Mouse (Mus musculus) ovary, postnatal 10 days (tissue): ENCODE measurements around the gene Spag7.

ENCODE experiments used
- DNase-seq: peaks from one replicate; pipeline ENCODE4 v3.0.0; 2022; ENCODE audit warnings: low spot score

Gene Spag7

DNA sequence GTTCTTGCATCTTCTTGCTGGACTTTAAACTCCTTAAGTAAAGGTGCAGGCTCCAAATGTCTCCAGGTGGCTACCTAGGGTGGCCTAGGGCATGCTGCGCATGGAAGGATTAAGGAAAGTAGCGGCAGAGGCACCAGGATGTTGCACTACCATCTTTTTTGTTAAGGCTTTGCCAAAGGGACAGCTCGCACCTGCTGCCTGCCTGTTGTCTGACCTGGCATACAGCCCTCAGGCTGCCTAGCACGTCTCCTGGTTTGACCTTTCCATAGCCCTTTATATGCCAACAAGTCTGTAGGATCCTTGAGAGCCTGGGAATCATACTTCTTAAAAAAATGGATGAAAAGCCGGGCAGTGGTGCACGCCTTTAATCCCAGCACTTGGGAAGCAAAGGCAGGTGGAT is 26.2 kb downstream of the Spag7 start:
- no peak for DNase-seq

DNA sequence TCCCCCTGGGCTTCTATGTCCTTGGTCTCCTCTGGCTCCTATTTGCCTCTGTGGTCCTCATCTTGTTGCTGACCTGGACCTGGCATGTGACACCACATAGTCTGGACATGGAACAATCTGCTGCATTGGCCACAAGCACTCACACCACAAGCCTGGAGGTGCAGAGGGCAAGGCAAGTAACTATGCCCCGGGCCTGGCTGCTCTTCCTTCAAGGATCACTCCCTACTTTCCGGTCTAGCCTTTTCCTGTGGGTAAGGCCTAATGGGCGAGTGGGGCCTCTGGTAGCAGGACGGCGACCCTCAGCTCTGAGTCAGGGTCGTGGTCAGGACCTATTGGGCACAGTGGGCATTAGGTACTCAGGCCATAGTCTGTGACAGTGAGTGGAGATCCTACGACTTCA is 28.0 kb downstream of the Spag7 start:
- DNase-seq = no peak

- no peak for DNase-seq
Measured at GRCm38 (mm10) chr11:70639976-70640375, 29.2 kb downstream of the Spag7 start.

GRCm38 (mm10) chr11:70638714-70639278 is 30.4 kb downstream of the Spag7 start, which contains the start of gene Gp1ba:
Gp1ba (plus strand) TSS chr11:70639122.
- DNase-seq = no peak

DNA sequence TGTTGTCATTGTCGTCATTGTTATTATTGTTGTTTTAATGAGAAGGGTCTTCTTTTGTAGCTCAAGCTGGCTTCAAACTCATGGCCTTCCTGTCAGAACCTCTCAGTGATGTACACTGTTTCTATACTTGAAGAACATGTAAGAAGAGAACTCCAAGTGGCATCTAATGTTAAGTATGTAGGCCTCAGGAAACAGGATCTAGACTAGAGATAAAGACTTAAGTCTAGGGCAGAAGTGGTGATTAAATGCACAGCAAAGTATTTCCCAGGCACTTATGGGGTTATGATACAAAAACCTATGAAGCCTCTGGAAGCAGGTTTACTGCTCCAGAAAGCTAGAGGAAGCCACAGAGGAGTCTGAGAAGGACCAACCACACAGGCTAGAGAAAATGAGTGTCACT is 30.9 kb downstream of the Spag7 start:
- no peak for DNase-seq

DNA sequence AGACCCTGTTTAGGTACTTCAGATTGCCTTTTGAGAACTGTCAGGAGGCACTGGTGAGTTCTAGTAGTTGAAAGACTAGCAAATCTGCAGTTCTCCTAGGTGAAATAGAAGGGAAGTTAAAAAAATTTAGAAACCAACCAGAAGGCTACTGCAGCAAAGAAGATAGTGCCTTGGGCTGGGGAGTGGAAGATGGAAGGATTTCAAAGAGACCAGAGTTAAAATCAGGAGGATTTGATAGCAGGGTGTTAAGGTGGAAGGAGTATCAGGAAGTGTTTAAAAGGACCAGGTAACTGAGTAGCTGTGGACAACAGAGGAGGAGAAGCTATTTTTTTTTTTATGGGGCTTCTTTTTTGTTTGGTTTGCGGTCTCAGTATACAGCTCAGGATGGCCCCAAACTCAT is 31.5 kb downstream of the Spag7 start:
- no peak for DNase-seq

DNA sequence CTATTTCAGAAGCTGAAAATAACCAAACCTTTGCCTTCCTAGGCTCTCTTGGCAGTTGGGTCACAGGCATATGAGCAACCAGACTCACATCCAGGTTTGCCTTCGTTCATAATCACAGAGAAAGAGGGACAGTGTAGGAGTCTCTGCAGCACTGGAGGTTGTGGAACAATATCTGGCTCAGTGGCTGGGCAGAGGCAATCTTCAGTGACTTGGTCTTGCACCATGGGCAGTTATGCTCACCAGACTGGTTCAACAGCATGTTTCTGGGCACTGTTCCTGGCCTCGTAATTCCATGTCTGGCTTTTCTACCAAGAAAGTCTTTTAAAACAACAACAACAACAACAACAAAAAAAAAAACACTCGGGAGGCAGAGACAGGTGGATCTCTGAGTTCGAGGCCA is 33.6 kb downstream of the Spag7 start:
- DNase-seq = no peak

GRCm38 (mm10) chr11:70630129-70630528 is 39.1 kb downstream of the Spag7 start:
- no peak for DNase-seq

DNA sequence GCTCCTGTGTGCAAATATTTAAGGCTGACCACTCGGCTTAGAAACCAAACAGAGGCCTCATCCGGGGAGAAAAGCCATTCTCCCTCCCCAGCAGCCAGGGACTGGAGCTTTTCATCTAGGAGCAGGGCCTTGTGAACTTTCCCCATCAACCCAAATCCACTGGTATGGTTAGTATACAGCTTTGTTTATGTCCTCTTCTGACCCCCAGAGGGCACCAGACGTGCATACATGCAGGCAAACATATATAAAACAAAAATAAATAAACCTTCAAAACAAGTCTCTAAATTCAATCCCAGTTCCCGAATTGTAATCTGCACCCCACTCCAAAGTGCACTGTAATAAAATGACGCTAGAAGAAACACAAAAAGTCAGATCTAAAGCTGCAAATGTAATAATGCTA is 39.7 kb downstream of the Spag7 start:
- DNase-seq = no peak

- no peak for DNase-seq
Measured at GRCm38 (mm10) chr11:70628431-70628830, 40.8 kb downstream of the Spag7 start.

DNA sequence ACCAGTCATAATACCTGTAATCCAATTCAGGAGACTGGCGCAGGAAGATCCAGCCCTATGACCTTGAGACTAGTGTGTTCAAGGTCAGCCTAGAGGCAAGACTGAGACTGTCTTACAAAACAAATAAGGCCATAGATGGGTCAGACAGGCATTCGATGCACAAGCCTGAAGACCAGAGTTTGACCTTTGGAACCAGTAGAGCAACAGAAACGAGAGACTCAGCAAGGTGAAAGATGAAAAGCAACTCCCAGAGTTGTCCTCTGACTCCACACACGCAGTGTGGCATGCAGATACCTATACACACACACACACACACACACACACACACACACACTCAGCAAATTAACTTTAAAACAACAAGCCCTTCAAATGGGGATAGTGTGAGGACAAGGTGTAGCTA is 42.3 kb downstream of the Spag7 start:
- no peak for DNase-seq

DNA sequence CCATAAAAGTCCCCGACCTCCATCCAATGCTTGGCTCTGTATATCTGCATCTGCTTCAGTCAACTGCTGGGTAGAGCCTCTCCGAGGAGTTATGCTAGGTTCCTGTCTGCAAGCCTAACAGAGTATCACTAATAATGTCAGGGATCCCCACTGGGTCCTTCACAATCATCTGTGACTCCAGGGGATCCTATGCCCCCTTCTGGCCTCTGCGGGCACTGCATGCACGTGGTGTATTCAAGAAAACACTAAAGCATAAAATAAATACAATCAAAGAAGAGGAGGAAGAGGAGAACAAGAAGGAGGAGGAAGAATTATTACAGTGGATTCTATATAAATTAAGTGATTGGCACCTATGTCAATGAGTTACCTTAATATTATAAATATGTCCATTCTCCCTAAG is 43.7 kb downstream of the Spag7 start:
- no peak for DNase-seq

DNA sequence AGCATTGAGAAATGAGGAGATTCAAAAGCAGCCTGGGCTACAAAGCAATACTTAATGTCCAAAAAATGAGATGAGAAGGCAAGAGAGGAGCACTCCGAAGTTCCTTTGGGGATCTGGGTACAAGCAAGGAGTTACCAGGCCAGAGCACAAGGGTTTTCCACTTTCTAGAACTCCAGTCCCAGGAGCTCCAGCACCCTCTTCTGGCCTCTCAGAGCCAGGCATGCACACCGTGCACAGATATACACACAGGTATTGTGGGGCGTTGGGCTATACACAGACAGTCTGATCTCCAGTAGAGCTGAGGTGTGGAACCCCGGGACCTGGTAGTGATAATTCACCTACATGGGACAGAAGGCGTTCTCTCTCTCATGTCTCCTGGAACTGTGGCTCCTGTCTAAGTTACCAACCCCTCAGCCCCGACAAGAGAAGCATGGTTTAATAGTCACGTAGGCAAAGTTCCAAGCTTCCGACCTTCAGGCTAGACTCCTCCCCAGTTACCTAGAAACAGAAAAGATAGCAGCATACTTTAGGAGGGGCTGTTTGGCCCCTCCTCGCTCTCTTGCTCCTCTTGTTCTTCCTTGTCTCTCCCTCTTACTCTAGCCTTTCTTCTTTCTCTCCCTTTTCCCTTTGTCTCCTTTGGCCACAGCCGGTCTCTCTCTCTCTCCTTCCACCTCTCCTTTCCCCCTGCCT is 46.0 kb downstream of the Spag7 start:
- DNase-seq = no peak

GRCm38 (mm10) chr11:70621972-70622814 is 47.0 kb downstream of the Spag7 start:
- DNase-seq = no peak

DNA sequence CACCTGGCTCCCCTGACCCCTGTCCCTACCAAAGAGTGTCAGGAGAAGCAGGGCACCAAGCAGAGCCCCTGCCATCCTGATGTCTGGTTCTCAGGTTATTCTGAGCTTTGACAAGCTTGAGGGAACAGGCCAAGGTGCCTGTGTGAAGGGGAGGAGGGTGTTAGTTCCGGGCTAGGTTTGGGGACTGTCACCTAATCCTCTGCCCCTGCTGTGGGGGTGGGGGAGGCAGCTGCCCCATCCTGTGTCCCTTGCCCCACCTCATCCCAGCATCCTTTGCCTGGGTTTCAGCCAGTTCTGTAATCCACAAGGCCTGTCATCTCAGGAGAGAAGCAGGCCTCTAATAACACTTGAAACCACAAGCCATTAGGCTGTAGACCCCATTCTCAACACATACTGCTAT is 50.1 kb downstream of the Spag7 start, which contains the start of gene Chrne:
TSS of gene Chrne (minus strand) at position 116 of the 400 bp plus-strand sequence.
- no peak for DNase-seq

GRCm38 (mm10) chr11:70615516-70616093 is 53.6 kb downstream of the Spag7 start, which contains the start of gene 4930544D05Rik:
4930544D05Rik (plus strand) TSS chr11:70615848.
- no peak for DNase-seq

DNA sequence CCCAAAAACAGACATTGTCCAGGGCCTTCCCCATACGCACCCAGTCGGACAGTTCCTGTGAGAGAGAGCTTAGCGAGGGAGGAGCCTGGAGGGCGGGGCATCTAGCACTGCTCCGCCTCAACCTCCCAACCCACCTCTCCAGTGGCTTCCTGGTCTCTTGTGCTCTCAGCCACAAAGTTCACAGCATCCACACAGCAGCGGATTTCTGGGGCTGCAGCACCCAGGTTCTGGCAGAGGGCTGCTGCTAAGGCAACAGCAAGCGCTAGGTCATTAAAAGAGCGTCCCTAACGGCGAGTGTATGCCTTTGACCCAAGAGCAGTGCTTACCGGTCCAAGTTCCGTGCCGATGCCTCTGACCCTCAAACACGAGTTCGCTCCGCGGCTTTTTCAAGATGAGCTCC is 54.1 kb downstream of the Spag7 start:
- DNase-seq = no peak
